Mouse (Mus musculus) neural tube, embryonic 12.5 days (tissue): ENCODE measurements at regions not wholly inside any gene's neighbourhood (a gene's known extent, or its start where the extent isn't known, plus 50 kb on each side); places are given as distances from the start of the nearest gene placed in this dataset.

Experiments used
- ATAC-seq: fragments of 200-750 bp; cut with Nextera tagmentation; 2 replicates; pipeline ENCODE4 v1.8.0; 2017; ENCODE audit warnings: low read depth, mild to moderate bottlenecking, moderate TSS enrichment, moderate library complexity; ENCODE audit not compliant: low FRiP score
- H3K27ac ChIP-seq: fragments of 300-500 bp; sonication (generic); 2 replicates; pipeline ENCODE4 v1.5.1; 2016
- H3K27me3 ChIP-seq: fragments of 300-500 bp; sonication (generic); replicated peaks from 2 replicates; pipeline ENCODE4 v1.6.1; 2016; ENCODE audit warnings: mild to moderate bottlenecking
- H3K36me3 ChIP-seq: fragments of 300-500 bp; sonication (generic); 2 replicates; pipeline ENCODE4 v1.6.1; 2016; ENCODE audit warnings: mild to moderate bottlenecking
- H3K4me1 ChIP-seq: fragments of 300-500 bp; sonication (generic); 2 replicates; pipeline ENCODE4 v1.6.1; 2016
- H3K4me2 ChIP-seq: fragments of 300-500 bp; sonication (generic); replicated peaks from 2 replicates; pipeline ENCODE4 v1.6.1; 2016; ENCODE audit warnings: mild to moderate bottlenecking
- H3K4me3 ChIP-seq: fragments of 300-500 bp; sonication (generic); 2 replicates; pipeline ENCODE4 v1.5.1; 2016
- H3K9ac ChIP-seq: fragments of 300-500 bp; sonication (generic); 2 replicates; pipeline ENCODE4 v1.6.1; 2016; ENCODE audit warnings: mild to moderate bottlenecking
- H3K9me3 ChIP-seq: fragments of 300-500 bp; sonication (generic); 2 replicates; pipeline ENCODE4 v1.6.1; 2016; ENCODE audit warnings: mild to moderate bottlenecking
- WGBS: fragments of 180-500 bp; shearing (Covaris S2); methylation state at CpG from one replicate; pipeline ENCODE4 v1.1.7; 2016; 5-methylcytosine and 5-hydroxymethylcytosine counted together

- Histone ChIP-seq H3K36me3 (no peaks in the 10 kb centered on the region), H3K4me1 (no peaks in the 10 kb centered on the region), H3K27me3 (no peaks in the 10 kb centered on the region), H3K4me2 (no peak overlapping the region), H3K4me3 (no peak overlapping the region), H3K9ac (no peak overlapping the region), H3K9me3 (no peaks in the 10 kb centered on the region), H3K27ac (no peak overlapping the region)
- WGBS: 70% methylated on average over 2 of the region's 2 CpGs
- no peak for ATAC-seq
Observed at GRCm38 (mm10) chr12:59834809-59835208, 615.3 kb upstream of the Fbxo33 start.

GRCm38 (mm10) chr12:59822918-59823317 lies 603.4 kb upstream of the Fbxo33 start:
- Histone ChIP-seq H3K4me2 (no peak overlapping the region), H3K36me3 (no peaks in the 10 kb centered on the region), H3K4me3 (no peak overlapping the region), H3K27me3 (no peaks in the 10 kb centered on the region), H3K4me1 (no peaks in the 10 kb centered on the region), H3K27ac (no peak overlapping the region), H3K9me3 (no peaks in the 10 kb centered on the region), H3K9ac (no peak overlapping the region)
- WGBS: 90% methylated on average over 3 of the region's 3 CpGs
- ATAC-seq: no peak

- Histone ChIP-seq H3K9ac (no peak overlapping the region), H3K27me3 (no peaks in the 10 kb centered on the region)
- ATAC-seq: no peak
Observed at GRCm38 (mm10) chr12:59822435-59822834, 602.9 kb upstream of the Fbxo33 start.

GRCm38 (mm10) chr12:59821698-59822097 lies 602.2 kb upstream of the Fbxo33 start:
- no peaks in the 10 kb centered on the region for H3K27me3 ChIP-seq
- WGBS: 78% methylated on average over 2 of the region's 2 CpGs
- H3K4me1 ChIP-seq: no peaks in the 10 kb centered on the region
- no peak overlapping the region for H3K27ac ChIP-seq
- H3K36me3 ChIP-seq: no peaks in the 10 kb centered on the region
- no peak overlapping the region for H3K4me2 ChIP-seq
- H3K4me3 ChIP-seq: no peak overlapping the region
- ATAC-seq: no peak
- no peaks in the 10 kb centered on the region for H3K9me3 ChIP-seq
- no peak overlapping the region for H3K9ac ChIP-seq

More at GRCm38 (mm10) chr12:59822435-59822834, 602.9 kb upstream of the Fbxo33 start:
- H3K9me3 ChIP-seq: no peaks in the 10 kb centered on the region
- no peak overlapping the region for H3K4me3 ChIP-seq
- H3K4me2 ChIP-seq: no peak overlapping the region
- H3K36me3 ChIP-seq: no peaks in the 10 kb centered on the region
- no peaks in the 10 kb centered on the region for H3K4me1 ChIP-seq
- 90% methylated on average over 2 of the region's 2 CpGs for WGBS
- H3K27ac ChIP-seq: no peak overlapping the region

- H3K27me3 ChIP-seq: no peaks in the 10 kb centered on the region
- 59% methylated on average over 4 of the region's 4 CpGs for WGBS
- H3K4me3 ChIP-seq: no peak overlapping the region
- no peak overlapping the region for H3K4me2 ChIP-seq
- H3K9me3 ChIP-seq: no peaks in the 10 kb centered on the region
- ATAC-seq: no peak
- H3K9ac ChIP-seq: no peak overlapping the region
- no peaks in the 10 kb centered on the region for H3K36me3 ChIP-seq
- H3K4me1 ChIP-seq: no peaks in the 10 kb centered on the region
- no peak overlapping the region for H3K27ac ChIP-seq
Observed at GRCm38 (mm10) chr12:59815965-59816364, 596.4 kb upstream of the Fbxo33 start.

- H3K9ac ChIP-seq: no peak overlapping the region
- no peak overlapping the region for H3K4me2 ChIP-seq
- no peaks in the 10 kb centered on the region for H3K9me3 ChIP-seq
- no peak overlapping the region for H3K4me3 ChIP-seq
- no peak for ATAC-seq
- WGBS: 92% methylated on average over 13 of the region's 13 CpGs
- no peaks in the 10 kb centered on the region for H3K36me3 ChIP-seq
- no peaks in the 10 kb centered on the region for H3K27me3 ChIP-seq
- no peaks in the 10 kb centered on the region for H3K4me1 ChIP-seq
- H3K27ac ChIP-seq: no peak overlapping the region
Observed at GRCm38 (mm10) chr12:59814356-59814755, 594.8 kb upstream of the Fbxo33 start.

- 0 out of 2 replicates have a peak, but pooled peaks have one; percentile 37 for ATAC-seq
- Histone ChIP-seq H3K36me3 (no peaks in the 10 kb centered on the region), H3K9ac (no peak overlapping the region), H3K4me2 (no peak overlapping the region), H3K4me1 (no peaks in the 10 kb centered on the region), H3K9me3 (no peaks in the 10 kb centered on the region), H3K27me3 (no peaks in the 10 kb centered on the region), H3K4me3 (no peak overlapping the region), H3K27ac (no peak overlapping the region)
- WGBS: 36% methylated on average over 2 of the region's 2 CpGs
Observed at GRCm38 (mm10) chr12:59809224-59809623, 589.7 kb upstream of the Fbxo33 start.

GRCm38 (mm10) chr12:59798051-59798450 lies 578.5 kb upstream of the Fbxo33 start:
- no peaks in the 10 kb centered on the region for H3K27me3 ChIP-seq
- no peak overlapping the region for H3K4me2 ChIP-seq
- no peak overlapping the region for H3K9ac ChIP-seq
- H3K9me3 ChIP-seq: no peaks in the 10 kb centered on the region
- WGBS: 53% methylated on average over 3 of the region's 3 CpGs
- no peak overlapping the region for H3K27ac ChIP-seq
- H3K4me1 ChIP-seq: no peaks in the 10 kb centered on the region
- no peaks in the 10 kb centered on the region for H3K36me3 ChIP-seq
- ATAC-seq: peak; percentile 48; the same call in 1 of the 2 replicates
- H3K4me3 ChIP-seq: no peak overlapping the region

GRCm38 (mm10) chr12:59791473-59791872 lies 571.9 kb upstream of the Fbxo33 start:
- Histone ChIP-seq H3K36me3 (no peaks in the 10 kb centered on the region), H3K9ac (no peak overlapping the region), H3K4me1 (no peaks in the 10 kb centered on the region), H3K27me3 (no peaks in the 10 kb centered on the region), H3K9me3 (no peaks in the 10 kb centered on the region), H3K4me3 (no peak overlapping the region), H3K27ac (no peak overlapping the region), H3K4me2 (no peak overlapping the region)
- ATAC-seq: no peak
- WGBS: 60% methylated on average over 4 of the region's 4 CpGs

- H3K27ac ChIP-seq: no peak overlapping the region
- H3K36me3 ChIP-seq: no peaks in the 10 kb centered on the region
- no peak overlapping the region for H3K9ac ChIP-seq
- no peak overlapping the region for H3K4me2 ChIP-seq
- H3K27me3 ChIP-seq: no peaks in the 10 kb centered on the region
- no peak for ATAC-seq
- no peaks in the 10 kb centered on the region for H3K9me3 ChIP-seq
- 76% methylated on average over 4 of the region's 4 CpGs for WGBS
- H3K4me3 ChIP-seq: no peak overlapping the region
- no peaks in the 10 kb centered on the region for H3K4me1 ChIP-seq
Observed at GRCm38 (mm10) chr12:59786831-59787230, 567.3 kb upstream of the Fbxo33 start.

GRCm38 (mm10) chr12:59770980-59771379 lies 551.5 kb upstream of the Fbxo33 start:
- 87% methylated on average over 1 of the region's 1 CpGs for WGBS
- ATAC-seq: no peak

GRCm38 (mm10) chr12:59762260-59762659 lies 542.7 kb upstream of the Fbxo33 start:
- WGBS: 82% methylated on average over 1 of the region's 1 CpGs
- Histone ChIP-seq H3K4me1 (no peaks in the 10 kb centered on the region), H3K4me3 (no peak overlapping the region), H3K4me2 (no peak overlapping the region), H3K9me3 (no peaks in the 10 kb centered on the region), H3K27me3 (no peaks in the 10 kb centered on the region), H3K9ac (no peak overlapping the region), H3K36me3 (no peaks in the 10 kb centered on the region), H3K27ac (no peak overlapping the region)
- no peak for ATAC-seq

More at GRCm38 (mm10) chr12:59770980-59771379, 551.5 kb upstream of the Fbxo33 start:
- Histone ChIP-seq H3K9me3 (no peaks in the 10 kb centered on the region), H3K9ac (no peak overlapping the region), H3K36me3 (no peaks in the 10 kb centered on the region), H3K4me1 (no peaks in the 10 kb centered on the region), H3K27ac (no peak overlapping the region), H3K27me3 (no peaks in the 10 kb centered on the region), H3K4me2 (no peak overlapping the region), H3K4me3 (no peak overlapping the region)

GRCm38 (mm10) chr12:59744768-59745167 lies 525.2 kb upstream of the Fbxo33 start:
- no peaks in the 10 kb centered on the region for H3K4me1 ChIP-seq
- no peak overlapping the region for H3K9ac ChIP-seq
- H3K9me3 ChIP-seq: no peaks in the 10 kb centered on the region
- no peak overlapping the region for H3K27ac ChIP-seq
- 87% methylated on average over 2 of the region's 2 CpGs for WGBS
- H3K4me3 ChIP-seq: no peak overlapping the region
- no peaks in the 10 kb centered on the region for H3K36me3 ChIP-seq
- no peaks in the 10 kb centered on the region for H3K27me3 ChIP-seq
- ATAC-seq: no peak
- H3K4me2 ChIP-seq: no peak overlapping the region
